Mouse (Mus musculus): ENCODE results near the gene Acsl3.

DNA sequence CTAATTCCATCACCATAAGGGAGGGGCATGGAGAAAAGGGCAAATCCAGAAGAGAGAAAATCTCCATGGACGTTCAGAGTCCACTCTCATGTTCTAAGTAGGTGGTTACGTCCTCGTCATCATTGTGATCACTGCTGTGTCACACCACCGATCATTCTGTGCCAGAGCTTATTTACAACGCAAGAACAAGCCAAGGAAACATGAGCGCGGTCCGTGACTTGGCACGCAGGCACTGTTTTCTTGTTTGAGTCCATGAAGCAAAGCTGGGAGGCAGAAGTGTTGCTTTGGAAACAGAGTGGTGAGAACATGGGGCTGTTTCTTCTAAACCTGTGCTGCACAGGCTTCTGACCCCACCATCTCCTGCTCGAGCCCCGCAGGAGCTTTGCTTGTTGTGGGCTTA, 83.1 kb downstream of the Acsl3 start:
- no peak for TF ChIP-seq CTCF (IDR thresholded peaks at IDR 0.05; ENCODE audit: low read depth)
- TF ChIP-seq EP300 (IDR thresholded peaks at IDR 0.05; ENCODE audit: low read depth): no peak
